Mouse (Mus musculus) urinary bladder, postnatal 25 days (tissue): ENCODE results near the gene Aagab.

Source experiments
- DNase-seq: peaks from one replicate; pipeline ENCODE4 v3.0.0; 2022; ENCODE audit warnings: low spot score

The Aagab gene

DNA sequence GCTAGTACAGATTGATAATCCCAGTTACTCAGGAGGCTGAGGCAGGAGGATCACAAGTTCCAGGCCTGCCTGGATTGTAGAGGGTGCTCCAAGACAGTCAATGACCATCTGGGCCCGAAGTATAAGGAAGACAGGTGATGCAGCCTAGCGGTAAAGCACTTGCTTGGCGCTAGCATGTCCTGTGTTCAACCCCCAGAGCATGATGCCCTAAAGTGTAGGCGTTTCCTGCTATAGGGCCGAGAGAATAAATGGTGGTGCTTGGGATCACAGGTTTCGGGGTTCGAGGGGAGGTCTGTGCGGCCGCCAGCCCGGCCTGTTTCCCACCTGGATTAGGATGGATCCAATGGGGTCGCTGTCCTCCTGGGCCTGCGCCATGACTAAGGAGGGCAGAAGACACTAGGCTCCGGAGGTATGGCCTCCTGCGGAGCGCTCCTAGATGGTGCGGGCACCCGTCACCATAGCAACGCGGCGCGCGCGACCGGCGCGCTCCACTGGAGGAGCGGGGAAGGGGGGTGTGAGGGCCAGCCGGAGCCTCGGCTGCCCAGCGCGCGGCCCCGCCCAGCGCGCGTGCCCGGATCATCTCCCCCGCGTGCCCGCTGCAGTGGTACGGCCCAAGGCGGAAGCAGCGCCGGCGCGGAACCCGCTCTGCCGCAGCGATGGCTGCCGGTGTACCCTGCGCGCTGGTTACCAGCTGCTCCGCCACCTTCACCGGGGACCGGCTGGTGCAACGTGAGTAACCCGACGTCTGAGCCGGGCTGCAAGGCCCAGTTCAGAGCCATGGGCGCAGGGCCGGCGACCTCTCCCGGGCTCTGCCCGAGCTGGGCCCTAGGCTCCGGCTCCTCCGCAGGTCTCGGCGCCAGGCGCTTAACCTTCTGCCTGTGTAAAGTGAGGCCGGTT lies at the start of gene Aagab, which contains the start of gene Iqch:
TSS of gene Aagab (plus strand) at position 618 of the 897 bp plus-strand sequence.
TSS of gene Iqch (minus strand) at position 451 of the 897 bp plus-strand sequence.
- peak; percentile 98 for DNase-seq

GRCm38 (mm10) chr9:63553628-63554027 lies 48.8 kb upstream of the Aagab start:
- no peak for DNase-seq

DNA sequence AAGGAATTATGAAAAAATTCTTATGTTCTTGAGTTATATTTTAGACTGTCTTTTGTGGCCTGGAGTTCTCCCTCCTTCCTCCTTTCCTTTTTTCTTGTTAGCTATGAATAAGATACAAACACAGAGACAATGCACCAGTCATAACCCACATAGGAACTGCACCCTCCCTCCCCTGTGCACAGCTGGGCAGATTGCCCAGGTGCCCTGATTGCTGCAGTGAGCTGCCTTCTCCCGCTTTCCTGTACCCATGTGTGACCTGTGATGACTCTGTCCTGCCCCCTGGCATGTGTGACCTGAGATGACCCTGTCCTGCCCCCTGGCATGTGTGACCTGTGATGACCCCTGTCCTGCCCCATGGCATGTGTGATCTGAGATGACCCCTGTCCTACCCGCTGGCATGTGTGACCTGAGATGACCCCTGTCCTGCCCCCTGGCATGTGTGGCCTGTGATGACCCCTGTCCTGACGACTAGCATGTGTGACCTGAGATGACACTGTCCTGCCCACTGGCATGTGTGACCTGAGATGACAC lies 46.9 kb upstream of the Aagab start:
- no peak for DNase-seq

- no peak for DNase-seq
Measured at GRCm38 (mm10) chr9:63556316-63556715, 46.1 kb upstream of the Aagab start.

- DNase-seq, result no peak
Measured at GRCm38 (mm10) chr9:63556933-63557332, 45.5 kb upstream of the Aagab start.

GRCm38 (mm10) chr9:63561931-63562330 lies 40.5 kb upstream of the Aagab start:
- no peak for DNase-seq

DNA sequence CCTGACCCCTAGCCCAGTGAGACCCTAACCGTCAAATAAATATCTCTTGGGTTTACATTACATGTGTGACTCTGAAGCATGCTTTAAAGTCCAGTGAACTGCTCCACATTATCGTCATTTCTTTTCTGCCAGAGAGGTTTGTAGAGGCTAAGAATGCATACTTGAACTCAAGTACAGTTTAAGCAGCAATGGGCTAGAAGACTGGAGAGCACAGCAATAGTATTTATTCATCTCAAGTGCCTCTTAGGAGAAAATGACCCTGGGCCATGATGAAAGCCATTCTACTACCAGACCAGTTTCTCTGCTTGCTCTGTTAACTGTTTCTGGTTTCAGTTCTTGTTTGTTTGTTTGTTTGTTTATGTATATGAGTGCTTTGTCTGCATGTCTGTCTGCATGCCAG lies 39.0 kb upstream of the Aagab start:
- DNase-seq, result no peak

DNA sequence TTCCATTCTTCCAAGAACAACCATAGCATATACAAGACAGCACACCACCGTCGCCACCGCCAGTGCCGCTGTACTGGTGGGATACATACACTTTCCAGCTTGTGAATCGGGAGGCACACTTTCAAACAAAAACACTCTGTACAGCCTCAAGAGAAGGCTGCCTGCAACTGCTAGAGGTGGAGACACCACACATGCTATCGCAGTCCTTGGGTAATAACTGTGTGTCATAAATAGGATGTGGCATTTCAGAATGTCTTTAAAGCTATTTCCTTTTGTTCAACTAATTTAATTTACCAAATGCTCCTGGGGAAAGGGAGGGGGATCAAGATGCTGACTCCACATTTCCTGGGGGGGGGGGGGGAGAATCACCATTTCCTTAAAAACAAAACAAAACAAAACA lies 34.1 kb upstream of the Aagab start:
- no peak for DNase-seq

DNA sequence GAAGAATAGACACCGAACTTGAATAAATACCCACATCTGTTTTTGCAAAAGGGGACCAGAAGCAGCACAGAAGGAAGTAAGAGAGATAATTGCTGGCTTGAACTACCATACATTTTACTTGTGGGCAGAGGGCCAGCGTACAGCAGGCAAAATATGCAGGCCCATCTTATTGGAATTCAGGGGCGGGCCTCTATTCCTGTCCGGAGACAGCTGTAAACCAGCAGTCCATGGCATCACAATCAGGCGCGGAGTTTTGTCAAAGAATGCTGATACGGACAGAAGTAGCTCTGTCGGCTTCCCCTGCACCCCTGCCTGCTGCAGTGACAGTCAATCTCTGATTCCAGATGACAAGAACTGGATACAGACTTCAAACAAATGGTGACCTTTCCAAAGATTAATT lies 33.7 kb upstream of the Aagab start:
- DNase-seq, result no peak

GRCm38 (mm10) chr9:63571895-63572294 lies 30.6 kb upstream of the Aagab start:
- DNase-seq, result no peak

- no peak for DNase-seq
Measured at GRCm38 (mm10) chr9:63572874-63573273, 29.6 kb upstream of the Aagab start.

GRCm38 (mm10) chr9:63577469-63577868 lies 25.0 kb upstream of the Aagab start:
- no peak for DNase-seq

DNA sequence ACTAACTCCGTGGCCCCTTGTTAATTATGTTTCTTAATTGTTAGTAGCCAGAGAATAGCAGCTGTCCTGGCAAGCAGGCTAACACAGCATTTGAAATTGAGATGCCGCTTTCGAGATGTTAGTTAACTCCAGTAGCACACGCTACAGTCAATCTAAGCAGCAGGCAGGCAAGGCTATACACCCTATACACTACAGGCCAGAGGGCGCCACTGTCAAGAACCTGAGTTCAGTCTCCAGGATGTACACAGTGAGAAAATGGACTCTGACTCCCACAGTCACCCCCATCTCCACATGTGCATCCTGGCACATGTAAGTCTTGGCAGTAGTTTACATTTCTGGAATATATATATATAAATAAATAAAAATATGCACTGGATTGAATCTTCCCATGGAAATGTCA lies 22.8 kb upstream of the Aagab start:
- no peak for DNase-seq

DNA sequence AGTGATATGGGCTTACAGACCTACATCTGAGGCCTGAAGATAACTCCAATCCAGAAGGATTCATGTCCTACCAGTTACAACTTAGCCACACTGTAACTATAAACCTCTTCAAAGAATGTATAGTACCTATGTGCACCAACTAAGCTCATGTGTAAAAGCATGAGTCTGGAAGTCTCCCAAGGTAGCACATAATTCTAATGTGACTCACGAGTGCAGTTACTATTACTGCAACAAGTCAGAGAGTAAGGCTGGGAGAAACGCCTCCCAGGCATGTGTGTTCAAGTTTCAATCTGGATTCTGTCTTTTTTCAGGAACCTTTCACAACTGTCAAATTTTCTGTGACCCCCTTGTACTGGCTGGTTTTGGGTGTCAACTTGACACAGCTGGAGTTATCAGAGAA lies 22.4 kb upstream of the Aagab start:
- no peak for DNase-seq

DNA sequence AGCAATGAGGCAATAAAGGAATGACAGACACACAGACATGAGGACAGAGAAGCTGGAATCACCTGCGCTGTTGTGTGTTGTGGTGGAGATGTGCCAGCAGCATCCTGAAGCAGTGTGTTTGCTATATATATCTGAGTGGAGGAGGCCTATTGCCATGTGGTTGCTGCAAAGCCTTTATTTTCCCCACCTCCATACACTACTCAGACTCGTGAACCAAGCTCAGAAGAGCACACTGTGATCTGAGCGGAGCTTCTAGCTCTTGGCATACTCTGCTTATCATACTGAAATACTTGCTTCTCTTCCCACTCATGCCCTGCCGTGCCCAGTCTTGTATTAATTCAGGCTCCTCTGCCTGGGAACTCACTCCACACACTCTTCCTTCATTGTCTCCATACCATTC lies 20.7 kb upstream of the Aagab start:
- no peak for DNase-seq

DNA sequence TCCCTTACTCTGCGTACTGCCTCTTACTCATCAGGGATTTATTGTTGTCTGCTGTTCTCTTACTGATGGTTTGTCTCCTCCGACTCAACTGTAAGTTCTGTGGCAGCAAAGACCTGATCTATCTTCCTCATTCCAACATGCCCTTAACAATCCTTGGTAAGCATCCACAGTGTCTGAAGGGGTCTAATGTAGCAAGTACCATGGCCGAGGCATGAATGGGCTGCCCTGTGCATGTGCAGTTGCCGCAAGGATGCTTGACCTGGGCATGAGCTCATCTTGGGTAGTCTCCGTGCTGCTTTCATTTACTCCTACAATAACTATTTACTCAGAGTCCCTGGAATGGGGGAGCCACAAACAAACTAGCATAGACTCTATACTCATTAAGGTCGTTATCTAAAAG lies 17.2 kb upstream of the Aagab start:
- no peak for DNase-seq

- no peak for DNase-seq
Measured at GRCm38 (mm10) chr9:63589209-63589608, 13.3 kb upstream of the Aagab start.

- DNase-seq, result no peak
Measured at GRCm38 (mm10) chr9:63590592-63590991, 11.9 kb upstream of the Aagab start.

DNA sequence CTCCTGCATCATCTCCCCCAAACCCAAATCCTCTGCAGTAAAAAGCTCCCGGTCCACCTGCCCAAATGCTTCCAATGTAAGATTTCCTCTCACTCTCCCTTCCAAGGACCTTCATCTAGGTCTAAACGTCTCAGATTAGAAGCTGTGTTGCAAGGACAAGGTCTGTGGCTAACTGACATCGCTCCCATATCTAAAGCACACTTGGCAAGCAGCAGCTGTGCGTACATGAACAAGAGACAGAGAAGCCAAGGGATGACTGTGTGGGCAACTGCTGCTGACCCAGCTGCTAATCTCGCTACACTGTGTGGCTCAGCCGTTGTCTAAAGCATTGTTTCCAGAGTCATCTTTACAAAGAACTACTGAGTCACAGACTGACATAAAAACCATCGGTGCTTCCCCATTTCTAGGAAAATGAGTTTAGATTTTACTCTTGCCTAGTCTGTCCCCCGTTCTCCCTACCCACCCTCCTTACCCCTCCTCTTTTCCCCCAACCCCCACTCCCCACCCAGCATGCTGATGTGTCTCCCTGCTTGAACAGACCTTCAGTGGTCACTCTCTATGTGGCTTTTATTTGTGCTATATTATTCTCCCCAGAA lies 10.7 kb upstream of the Aagab start:
- DNase-seq, result no peak

GRCm38 (mm10) chr9:63595032-63595431 lies 7.4 kb upstream of the Aagab start:
- DNase-seq, result no peak

- DNase-seq, result no peak
Measured at GRCm38 (mm10) chr9:63595652-63596051, 6.8 kb upstream of the Aagab start.

GRCm38 (mm10) chr9:63596660-63597059 lies 5.8 kb upstream of the Aagab start:
- DNase-seq, result no peak

DNA sequence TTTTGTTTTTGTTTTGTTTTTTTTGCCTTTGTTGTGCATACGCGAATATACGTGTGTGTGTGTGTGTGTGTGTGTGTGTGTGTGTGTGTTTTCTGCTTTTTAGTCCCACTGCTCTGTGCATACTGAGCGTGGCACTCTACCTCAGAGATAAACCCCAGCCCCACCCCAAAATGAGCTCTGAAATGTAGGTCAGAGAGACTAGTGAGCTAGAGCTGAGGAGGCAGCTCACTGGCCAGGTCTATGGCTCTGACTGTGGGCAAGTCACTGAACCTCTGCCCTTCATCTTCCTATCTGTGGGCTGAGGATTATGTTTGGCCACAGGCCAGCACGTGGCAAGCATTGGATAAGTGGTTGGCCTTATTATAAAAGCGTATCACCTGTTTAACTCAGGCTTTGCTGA lies 1.4 kb downstream of the Aagab start:
- no peak for DNase-seq
